Mouse (Mus musculus): Measurements from ENCODE around the gene Mark1. TPM values are rescaled to one million over a fixed set of nuclear protein-coding genes. Genes with fewer than 3 reads are reported as not detected.

Mark1 gene
- total RNA-seq, 2 experiments from 2014 or later, result not detected

DNA sequence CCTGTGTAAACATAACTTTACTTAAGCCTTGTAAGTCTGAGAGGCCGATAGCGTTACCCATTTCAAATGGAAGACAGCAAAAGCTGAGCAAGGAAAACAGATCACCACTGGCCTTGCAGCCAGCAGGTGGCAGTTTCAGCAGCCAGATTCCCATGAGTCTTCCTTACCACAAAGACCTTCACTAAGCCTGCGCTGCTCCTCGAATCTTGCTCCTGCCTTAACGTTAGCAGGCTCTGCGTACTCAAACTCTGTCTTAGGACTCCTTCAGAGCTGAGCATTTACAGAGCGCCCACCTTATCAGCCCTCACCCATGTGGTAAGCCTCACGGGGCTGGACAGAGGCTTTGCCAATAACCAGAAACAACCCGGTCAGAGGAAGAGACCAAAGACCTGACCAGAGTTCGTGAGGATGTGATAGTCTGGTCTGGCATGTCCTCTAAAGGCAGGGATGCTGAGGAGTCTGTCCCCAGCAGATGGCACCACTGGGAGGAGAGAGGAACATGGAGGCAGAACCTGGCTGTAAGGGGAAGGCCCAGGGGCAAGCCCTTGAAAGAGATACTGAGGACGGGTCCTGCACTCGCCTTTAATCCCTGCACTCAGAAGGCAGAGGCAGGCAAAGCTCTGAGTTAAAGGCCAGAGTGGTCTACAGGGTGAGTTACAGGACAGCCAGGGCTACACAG, 33.5 kb downstream of the Mark1 start:
- no peak for ATAC-seq (replicated peaks; ENCODE audit: low FRiP score, poor library complexity, severe bottlenecking)

DNA sequence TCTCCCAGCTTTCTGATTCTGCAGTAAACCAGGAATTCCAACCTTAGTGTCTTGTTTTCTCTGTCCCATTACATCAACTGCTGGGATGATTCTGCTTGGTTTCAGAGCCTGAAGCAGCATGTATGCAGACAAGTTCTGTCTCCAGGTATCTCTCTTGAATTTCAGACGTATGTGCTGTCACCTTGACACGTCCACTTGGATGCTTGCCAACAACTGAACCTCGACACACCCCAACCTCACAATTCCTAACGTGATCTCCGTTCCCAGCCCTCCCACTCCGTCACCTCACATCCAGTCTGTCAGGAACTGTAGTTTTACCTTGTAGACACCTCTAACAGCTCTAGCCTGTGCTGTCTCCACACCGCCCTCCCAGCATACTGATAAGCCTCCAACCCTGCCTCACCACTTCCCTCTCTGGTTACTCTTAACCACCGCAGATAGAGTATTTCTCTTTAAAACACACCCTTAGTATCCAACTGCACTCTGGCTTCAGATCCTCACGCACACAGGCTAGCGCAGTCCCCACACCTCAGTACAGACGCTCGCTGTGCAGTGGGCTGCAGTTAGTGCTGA, 36.2 kb downstream of the Mark1 start:
- no peak for ATAC-seq (replicated peaks; ENCODE audit: low FRiP score, poor library complexity, severe bottlenecking)

DNA sequence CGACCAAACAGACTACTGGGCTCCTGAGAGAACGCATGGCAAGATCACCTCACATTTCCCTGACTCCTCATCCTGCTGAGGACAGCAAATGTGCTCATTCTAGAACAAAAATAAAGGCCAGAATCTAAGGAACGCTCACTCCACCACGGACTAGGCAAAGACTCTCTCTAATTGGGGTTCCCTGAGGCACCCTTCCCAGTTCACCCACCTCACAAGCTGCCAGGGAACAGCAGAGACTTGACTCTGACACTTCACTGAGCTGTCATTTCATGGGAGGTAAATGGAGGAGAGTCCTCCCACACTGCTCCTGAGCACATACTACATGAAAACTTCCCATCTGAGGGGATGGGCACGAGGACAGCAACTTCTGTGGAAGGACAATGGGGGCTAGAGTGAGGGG, 37.5 kb downstream of the Mark1 start:
- no peak for ATAC-seq (replicated peaks; ENCODE audit: low FRiP score, poor library complexity, severe bottlenecking)

DNA sequence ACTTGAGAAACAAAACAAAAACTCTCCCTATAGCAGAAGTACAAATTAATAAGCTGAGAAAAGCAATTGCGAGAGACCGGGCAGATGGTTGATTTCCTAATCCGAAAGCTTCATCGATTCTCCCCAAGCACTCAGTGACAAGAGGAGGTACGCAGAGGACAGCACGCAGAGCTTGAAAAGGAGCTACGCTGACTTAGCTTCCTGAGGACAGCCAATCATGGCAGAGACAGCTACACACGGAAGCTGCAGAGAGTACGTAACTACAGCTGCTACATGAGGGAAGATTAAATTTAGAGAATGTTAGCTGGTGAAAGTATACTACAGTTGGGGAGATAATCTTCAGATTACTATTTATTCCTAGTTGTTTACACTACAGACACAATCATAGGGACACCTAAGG, 40.6 kb downstream of the Mark1 start:
- ATAC-seq (replicated peaks; ENCODE audit: low FRiP score, poor library complexity, severe bottlenecking), result no peak

DNA sequence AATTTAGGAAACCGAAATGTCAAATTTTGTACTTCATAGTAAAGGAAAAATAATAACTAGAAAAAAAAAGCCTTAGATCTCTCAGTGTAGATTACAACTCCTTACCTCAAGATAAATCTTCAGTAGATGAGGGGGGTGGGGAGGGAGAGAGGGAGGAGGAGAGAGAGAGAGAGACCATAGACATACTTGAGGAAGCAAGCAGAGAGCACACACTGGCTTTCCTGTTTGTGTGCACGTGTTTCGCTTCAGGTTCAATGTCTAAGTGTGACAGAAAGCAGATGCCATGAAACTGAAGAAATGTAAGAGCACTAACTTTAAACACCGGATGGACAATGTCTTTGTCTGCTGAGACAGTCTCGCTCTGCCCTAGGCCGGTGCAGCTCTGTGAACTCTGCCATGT, 41.0 kb downstream of the Mark1 start:
- ATAC-seq (replicated peaks; ENCODE audit: low FRiP score, poor library complexity, severe bottlenecking), result no peak

DNA sequence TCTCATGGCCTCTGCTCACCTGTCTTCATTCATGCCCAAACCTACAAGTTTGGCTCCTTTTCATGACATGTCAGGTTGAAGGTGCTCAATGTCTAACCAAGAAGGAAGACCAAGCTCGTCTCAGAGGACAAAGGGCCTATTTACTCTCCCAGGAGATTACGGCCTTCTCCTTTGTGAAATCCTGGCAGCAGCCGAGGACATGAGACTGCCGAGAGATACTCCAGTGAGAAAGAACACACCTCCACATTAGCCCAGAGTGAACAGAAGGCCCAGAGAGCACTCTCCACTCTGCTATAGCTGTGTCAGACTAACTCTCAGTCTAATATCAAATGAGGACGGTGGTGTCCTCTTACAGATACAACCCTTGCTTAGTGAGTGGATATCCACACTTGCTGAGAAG, 47.6 kb downstream of the Mark1 start:
- ATAC-seq (replicated peaks; ENCODE audit: low FRiP score, poor library complexity, severe bottlenecking), result no peak

DNA sequence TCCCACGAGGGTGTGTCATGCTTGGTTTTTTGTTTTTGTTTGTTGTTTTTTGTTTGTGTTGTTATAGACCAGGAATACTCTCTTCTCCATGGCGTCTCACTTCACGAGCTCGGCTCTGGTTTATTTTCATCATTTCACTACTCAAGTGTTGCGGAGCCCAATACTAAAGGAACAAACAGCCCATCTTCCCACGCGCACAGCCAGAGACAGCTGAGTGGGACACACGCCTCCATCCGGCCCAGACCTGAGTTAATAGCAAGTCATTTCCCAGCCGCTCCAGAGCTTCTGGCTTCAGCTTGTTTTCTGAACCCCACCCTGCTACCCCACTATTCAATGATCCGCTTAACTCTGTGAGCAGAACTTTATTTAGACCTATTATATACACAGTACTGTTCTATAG, 48.3 kb downstream of the Mark1 start:
- ATAC-seq (replicated peaks; ENCODE audit: low FRiP score, poor library complexity, severe bottlenecking), result no peak

DNA sequence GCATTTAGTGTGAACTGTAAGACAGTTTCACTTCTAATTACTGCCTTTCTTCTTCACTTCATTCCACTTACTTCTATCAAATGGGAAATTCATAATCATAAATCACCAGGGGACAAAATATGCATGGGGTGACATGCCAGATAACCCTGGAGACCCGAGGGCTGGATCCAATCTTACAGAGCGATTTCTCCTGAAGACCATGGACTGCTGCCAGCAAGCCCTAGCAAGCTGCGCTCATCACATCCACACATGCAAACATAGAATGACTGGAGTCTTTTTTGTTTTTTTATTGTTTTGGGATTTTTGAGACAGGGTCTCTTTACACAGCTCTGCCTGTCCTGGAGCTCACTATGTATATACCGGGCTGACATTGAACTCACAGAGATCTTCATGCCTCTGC, 61.3 kb downstream of the Mark1 start:
- no peak for ATAC-seq (replicated peaks; ENCODE audit: low FRiP score, poor library complexity, severe bottlenecking)

DNA sequence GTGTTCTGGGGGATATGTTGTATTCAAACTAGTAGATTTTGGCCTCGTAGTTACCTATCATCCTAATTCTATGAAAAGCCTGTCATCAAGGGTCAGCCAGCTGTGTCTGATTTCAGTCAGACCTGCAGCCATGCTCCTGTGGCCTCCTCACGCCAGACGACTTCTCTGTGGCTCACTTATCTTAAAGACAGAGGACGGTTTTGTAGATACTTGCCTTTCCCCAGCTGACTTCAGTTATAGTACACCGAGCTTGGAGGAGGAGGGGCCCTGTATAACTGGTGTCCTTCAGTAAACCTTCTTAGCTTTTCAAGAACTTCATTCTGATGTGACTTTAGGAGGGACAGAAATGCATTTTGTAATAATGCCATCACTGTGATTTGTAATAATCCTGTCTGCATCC, 63.4 kb downstream of the Mark1 start:
- ATAC-seq (replicated peaks; ENCODE audit: low FRiP score, poor library complexity, severe bottlenecking), result no peak

DNA sequence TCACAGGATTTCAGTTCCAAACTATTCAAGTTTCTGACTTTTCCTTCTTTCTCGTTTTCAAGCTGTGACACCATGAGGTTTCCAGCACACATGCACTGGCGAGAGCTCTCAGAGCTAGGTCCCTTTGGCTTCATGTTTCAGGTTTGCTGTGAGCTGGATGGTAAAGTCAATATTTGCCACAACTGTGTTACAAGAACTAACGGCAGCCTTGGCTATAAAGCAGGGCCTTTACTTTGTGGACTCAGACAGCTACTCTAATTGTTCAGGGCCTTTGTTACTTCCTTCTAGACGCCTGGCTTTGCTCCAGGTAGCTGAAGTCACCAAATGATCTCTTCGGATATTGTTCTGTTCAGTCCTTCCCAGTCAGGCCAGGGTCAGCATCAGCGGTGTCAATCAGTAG, 63.9 kb downstream of the Mark1 start:
- no peak for ATAC-seq (replicated peaks; ENCODE audit: low FRiP score, poor library complexity, severe bottlenecking)

DNA sequence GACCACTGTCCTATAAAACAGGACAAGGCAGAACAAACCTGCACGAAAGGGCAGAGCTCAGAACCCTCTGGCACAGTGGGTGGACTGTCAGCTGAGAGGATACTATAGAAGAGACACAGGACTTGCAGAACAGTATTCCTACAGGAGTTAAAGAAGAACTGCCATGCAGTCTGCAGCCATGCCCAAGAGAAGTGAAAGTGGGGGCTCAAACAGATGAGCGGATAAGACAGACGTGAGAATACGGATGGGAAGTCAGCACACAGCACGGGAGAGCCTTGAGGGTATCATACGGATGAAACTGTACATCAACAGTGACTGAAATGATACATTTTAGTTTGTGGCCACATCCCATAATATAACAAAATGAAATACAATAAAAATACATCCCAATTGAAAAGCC, 68.3 kb downstream of the Mark1 start:
- no peak for ATAC-seq (replicated peaks; ENCODE audit: low FRiP score, poor library complexity, severe bottlenecking)

DNA sequence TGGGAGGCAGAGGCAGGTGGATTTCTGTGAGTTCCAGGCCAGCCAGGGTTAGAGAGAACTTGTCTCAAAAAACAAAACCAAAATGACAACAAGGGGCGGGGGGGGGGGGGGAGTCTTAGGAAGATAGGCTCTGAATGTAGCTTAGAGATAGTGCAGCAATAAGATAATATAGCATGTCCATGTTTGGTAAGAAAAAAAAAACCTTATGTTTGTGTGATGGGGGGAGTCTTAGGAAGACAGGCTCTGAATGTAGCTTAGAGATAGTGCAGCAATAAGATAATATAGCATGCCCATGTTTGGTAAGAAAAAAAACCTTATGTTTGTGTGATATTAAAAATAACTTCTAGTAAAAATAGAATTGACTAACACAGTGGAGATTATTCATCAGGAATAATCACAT, 71.0 kb downstream of the Mark1 start:
- no peak for ATAC-seq (replicated peaks; ENCODE audit: low FRiP score, poor library complexity, severe bottlenecking)

DNA sequence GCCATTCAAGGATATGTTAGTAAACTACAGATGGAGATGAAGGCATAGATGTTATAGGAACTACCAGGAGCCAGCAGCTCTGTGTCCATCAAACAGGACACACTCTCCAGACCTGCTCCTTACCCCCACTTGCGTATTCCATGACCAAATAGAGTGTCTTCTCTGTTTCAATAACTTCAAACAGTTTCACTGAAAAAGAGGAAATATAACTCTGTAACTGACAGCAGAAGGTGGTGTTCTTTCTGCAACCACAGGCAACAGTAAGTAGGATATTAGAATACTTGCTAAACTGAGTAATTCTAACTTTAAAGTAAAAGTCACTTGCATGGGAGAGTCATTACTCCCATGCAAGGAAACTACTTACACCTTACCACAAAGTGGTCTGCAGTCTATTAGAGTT, 71.5 kb downstream of the Mark1 start:
- ATAC-seq (replicated peaks; ENCODE audit: low FRiP score, poor library complexity, severe bottlenecking), result no peak

DNA sequence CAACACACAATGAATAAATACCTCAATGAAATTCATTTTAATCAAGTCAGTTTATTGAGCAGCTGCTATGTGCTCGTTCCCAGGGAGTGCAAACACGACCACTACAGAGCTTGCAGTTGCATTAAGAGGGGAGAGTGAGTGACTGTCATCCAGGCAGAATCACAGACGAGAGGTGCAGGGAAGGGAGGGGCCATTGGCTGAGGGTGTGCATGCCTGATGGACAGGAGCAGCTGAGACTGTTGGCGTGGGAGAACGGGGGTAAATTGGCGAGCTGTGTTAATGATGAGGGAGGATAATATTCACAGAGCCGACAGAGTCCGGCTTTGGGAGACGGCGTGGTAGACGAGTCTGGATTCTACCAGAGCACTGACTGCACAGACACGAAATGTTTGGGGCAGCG, 76.5 kb downstream of the Mark1 start:
- no peak for ATAC-seq (replicated peaks; ENCODE audit: low FRiP score, poor library complexity, severe bottlenecking)

DNA sequence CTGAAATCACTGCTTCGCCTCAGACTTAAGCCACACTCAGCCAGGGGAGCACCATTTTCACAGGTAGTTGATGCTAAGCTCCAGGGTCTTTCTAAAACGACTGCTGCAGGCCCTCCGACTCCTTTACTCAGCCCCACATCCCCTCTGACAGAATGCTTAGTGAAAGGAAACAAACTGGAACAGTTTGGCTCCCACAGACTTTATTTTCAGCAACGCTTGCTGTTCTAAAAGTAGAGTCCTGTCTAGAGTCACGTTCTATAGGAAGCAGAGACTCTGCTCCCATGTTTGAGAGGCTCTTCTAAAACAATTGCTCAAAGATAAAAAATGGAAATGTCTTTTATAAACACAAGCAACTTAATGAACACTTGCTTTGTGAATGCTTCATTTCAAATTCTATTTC, 79.3 kb downstream of the Mark1 start:
- no peak for ATAC-seq (replicated peaks; ENCODE audit: low FRiP score, poor library complexity, severe bottlenecking)

DNA sequence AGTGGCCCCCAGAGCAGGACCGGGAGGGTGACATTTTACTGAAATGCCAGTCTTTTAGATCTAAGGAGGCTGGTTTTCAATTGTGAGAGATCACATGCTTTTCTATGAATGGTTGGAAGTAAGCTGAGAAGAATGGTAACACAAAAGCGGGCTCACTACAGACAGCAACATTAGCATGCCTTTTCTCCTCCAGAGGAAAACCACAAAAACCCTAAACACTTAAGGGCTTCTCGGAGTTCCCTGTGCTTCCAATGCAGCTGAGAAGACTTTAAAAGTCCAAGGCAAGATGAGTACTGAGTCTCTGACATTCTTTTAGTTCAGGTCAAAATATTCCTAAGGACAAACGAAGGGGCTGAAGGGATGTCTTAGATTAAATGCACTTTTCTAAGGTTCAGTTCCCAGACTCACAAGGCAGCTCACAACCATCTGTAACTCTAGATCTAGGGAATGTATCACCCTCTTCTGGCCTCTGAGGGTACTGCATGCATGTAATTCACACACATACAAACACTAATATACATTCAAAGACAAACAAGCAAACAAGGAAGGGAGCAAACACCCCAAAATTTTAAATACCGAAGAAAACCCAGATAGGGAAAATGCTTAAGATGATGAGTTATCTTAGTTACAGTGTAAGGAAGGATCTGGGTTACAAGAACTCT, 81.0 kb downstream of the Mark1 start:
- ATAC-seq (replicated peaks; ENCODE audit: low FRiP score, poor library complexity, severe bottlenecking), result 0 out of 2 replicates have a peak, but pooled peaks have one; percentile 34

DNA sequence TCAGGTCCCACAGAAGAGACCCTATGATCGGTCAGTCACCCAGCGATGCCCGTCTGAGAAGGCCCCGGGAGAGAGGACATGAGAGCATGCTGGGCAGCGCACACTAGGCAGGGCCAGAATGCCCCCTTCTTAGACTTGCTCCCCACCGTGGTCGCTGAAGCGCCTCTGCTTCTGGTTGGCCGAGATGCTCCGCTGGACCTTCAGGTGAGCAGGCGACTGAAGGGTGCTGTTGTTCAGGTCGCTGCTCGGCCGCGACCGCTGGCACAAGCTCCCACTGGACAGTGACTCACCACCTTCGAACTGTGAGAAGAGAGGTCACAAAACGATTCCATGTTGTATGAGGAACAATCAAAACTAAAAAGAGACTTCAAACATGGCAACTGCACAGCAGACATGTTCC, 87.0 kb downstream of the Mark1 start:
- ATAC-seq (replicated peaks; ENCODE audit: low FRiP score, poor library complexity, severe bottlenecking), result no peak

DNA sequence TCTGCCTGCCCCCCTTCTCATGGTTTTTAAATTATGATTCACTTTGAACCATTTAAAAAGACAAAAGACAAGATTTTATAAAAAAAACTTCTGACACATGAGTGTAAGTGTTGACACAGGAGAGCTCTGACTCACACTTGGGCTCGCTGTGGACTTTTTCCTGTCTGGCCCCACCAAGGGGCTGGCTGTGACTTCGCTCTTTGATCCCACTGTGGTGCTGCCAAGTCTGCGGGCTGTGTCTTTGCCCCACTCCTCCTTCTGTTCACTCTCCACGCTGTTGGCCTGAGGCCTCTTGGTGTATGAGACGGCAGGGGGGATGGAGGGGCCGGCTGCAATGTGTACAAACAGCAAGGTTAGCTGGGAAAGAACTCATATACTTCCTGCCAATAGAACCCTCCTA, 87.5 kb downstream of the Mark1 start:
- ATAC-seq (replicated peaks; ENCODE audit: low FRiP score, poor library complexity, severe bottlenecking), result no peak

DNA sequence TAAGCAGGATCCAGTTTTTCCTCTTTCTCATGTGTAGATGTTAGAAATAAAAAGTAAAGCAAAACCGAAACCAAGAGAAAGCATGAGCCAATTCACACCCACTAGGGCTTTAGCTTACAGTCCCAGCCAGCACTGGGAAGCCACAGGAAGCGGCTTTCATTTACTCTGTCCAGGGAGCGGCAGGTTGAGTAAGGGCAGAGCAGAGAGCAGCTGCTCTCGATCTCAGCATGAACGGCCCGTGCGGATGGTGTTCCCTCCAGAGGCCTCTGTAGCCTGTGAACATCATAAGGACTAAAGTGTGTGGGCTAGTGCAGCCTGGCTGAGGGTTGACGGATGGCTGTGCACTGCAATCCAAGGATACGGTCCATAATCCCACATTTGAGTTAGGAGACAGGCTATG, 90.8 kb downstream of the Mark1 start:
- ATAC-seq (replicated peaks; ENCODE audit: low FRiP score, poor library complexity, severe bottlenecking), result no peak

DNA sequence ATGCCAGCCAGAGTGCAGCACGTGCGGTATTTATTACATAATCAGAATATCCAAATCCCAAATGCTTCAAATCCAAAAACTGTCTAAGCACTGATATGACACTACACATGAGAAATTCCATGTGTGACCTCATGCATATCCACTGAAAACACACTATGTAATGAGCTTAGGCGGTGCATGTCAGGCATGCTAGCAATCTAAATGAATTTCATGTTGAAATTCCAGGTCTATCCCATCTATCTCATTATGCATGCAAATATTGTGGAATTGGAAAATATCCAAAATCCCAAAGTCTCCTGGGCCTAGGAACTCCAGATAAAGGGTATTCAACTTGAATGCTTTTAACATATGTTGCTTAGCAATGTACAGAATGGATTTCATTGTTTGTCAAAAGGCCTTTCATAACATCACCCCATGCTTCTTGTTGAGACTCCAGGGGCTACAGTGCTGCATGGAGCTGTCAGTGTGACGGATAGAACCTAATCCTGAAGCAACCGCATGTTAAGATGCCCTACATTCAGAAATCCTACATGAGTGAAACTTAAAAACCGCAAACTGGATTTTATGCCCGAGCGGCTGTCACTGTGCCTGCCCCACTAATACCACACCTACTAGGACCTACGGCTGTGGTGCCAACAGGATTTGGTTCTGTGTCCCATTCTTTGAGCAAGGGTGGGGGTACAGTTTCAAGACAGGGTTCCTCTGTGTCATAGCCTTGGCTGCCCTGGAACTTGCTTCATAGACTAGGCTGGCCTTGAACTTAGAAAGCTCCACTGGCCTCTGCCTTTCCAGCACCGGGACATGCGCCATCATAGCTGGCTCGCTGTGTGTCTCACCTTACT, 93.2 kb downstream of the Mark1 start:
- ATAC-seq (replicated peaks; ENCODE audit: low FRiP score, poor library complexity, severe bottlenecking), result no peak

DNA sequence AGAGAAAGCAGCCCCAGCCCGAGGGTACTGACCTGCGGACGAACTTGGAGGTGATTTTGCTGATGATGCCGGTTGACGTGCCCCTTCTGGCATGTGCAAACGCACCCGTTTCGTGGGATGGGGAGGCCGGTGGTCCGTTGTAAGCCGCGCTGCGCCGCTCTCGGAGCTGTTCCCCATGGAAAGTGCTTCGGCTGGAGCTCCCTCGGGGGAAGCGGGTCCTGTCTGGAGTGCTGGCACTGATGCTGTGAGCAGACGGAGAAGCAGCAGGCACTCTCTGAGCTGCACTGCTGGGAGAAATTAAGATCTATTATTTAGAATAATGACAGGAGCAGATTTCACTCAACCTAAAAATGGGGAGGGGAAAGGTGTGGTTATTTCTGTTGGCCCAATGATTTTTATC, 94.0 kb downstream of the Mark1 start:
- ATAC-seq (replicated peaks; ENCODE audit: low FRiP score, poor library complexity, severe bottlenecking), result no peak
